Mouse (Mus musculus) kidney, adult 2 months (tissue): ENCODE data around the gene Sec22a. TPM values are rescaled to one million over a fixed set of nuclear protein-coding genes. Genes with fewer than 3 reads are reported as not detected.

Experiments used
- DNase-seq: peaks from one replicate; pipeline ENCODE4 v3.0.0; 2021
- H3K27ac ChIP-seq: fragments of 200-500 bp; 2 replicates; pipeline ENCODE4 v1.5.1; 2012; ENCODE audit warnings: low read depth, low read length, control low read depth, inconsistent platforms; ENCODE audit not compliant: insufficient read depth
- H3K27me3 ChIP-seq: fragments of 200-500 bp; replicated peaks from 2 replicates; pipeline ENCODE4 v1.6.1; 2012; ENCODE audit warnings: mild to moderate bottlenecking, moderate library complexity, low read length, inconsistent platforms; ENCODE audit not compliant: control insufficient read depth, insufficient read depth
- H3K36me3 ChIP-seq: fragments of 200-500 bp; 2 replicates; pipeline ENCODE4 v1.6.1; 2012; ENCODE audit warnings: mild to moderate bottlenecking, moderate library complexity, low read length, inconsistent platforms; ENCODE audit not compliant: control insufficient read depth, insufficient read depth
- H3K4me1 ChIP-seq: fragments of 200-500 bp; 2 replicates; pipeline ENCODE4 v1.6.1; 2011; ENCODE audit warnings: low read length; ENCODE audit not compliant: control insufficient read depth, insufficient read depth
- H3K4me3 ChIP-seq: fragments of 200-500 bp; 2 replicates; pipeline ENCODE4 v1.5.1; 2011; ENCODE audit warnings: mild to moderate bottlenecking, low read depth, low read length, control low read depth; ENCODE audit not compliant: insufficient read depth
- CTCF ChIP-seq: fragments of 200-500 bp; conservative IDR thresholded peaks from 2 replicates; pipeline ENCODE4 v1.5.1; 2011; ENCODE audit warnings: low read depth, mild to moderate bottlenecking, control low read depth, low read length, moderate library complexity, mixed read lengths; ENCODE audit not compliant: insufficient read depth, insufficient read length
- POLR2A ChIP-seq: fragments of 200-500 bp; IDR thresholded peaks from one replicate; pipeline ENCODE4 v1.6.1; 2011; ENCODE audit warnings: low read depth, low read length, control low read depth
- WGBS: fragments of 180-500 bp; shearing (Covaris S2); methylation state at CpG from one replicate; pipeline ENCODE4 v1.1.7; 2018; 5-methylcytosine and 5-hydroxymethylcytosine counted together
- polyA plus RNA-seq: library from polyadenylated mRNA; depleted of rRNA; stranded (reverse); fragments of >200 nt; gene quantifications from 2 replicates; pipeline ENCODE4 v1.2.3, GENCODE M21; 2012; rRNA removed

The Sec22a gene
- polyA plus RNA-seq, 1 experiment, result 26.5 TPM

DNA sequence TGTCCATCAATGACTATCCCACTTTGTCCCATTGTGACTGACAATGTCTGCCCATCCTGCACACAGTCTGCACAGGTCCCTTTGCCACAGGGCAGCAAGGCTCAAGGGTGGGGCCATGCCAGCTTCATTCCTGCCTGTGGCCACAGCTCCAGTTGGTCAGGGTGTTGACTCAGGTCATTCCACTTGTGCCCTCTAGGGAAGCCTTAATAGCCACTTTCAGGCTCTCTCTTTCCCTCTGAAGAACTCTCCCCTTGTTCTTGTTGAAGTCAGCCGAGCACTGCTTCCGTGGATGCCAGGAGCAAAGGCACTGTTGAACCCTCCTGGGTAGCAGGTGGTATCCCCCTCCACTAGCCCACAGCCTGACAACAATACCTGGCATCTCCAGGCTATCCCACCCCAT is 81.3 kb downstream of the Sec22a start:
- no peaks in the 10 kb centered on the region for H3K36me3 ChIP-seq
- DNase-seq, result no peak
- 88% methylated on average over 2 of the region's 2 CpGs for WGBS
- no peaks in the 10 kb centered on the region for H3K27me3 ChIP-seq
- no peak for TF ChIP-seq POLR2A
- no peak for TF ChIP-seq CTCF
- no peaks in the 10 kb centered on the region for H3K4me1 ChIP-seq
- no peak overlapping the region for H3K4me3 ChIP-seq
- H3K27ac ChIP-seq, result no peak overlapping the region

DNA sequence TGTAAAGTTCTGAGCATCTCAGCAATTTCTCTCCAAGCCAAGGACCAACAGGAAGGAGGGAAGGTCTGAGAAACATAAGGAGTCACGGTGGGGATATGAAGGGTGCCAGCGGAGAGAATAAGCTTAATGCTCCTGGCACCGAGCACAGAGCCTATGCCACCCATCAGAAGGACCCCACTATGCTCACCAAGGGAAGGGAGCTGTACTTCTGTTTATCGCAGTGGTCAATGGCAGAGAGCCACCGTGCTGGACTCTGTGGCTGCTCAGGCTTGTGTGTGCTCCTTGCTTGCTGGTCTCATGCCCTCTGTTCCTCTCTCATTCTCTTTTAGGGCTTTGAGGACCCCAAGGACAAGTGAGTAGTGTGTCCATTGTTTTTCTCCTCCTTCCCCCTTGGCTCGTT is 85.6 kb downstream of the Sec22a start:
- DNase-seq, result no peak
- Histone ChIP-seq H3K36me3 (no peaks in the 10 kb centered on the region), H3K27me3 (no peaks in the 10 kb centered on the region), H3K4me3 (no peak overlapping the region), H3K27ac (no peak overlapping the region), H3K4me1 (no peaks in the 10 kb centered on the region)
- 77% methylated on average over 6 of the region's 6 CpGs for WGBS
- no peak for TF ChIP-seq CTCF
- no peak for TF ChIP-seq POLR2A

DNA sequence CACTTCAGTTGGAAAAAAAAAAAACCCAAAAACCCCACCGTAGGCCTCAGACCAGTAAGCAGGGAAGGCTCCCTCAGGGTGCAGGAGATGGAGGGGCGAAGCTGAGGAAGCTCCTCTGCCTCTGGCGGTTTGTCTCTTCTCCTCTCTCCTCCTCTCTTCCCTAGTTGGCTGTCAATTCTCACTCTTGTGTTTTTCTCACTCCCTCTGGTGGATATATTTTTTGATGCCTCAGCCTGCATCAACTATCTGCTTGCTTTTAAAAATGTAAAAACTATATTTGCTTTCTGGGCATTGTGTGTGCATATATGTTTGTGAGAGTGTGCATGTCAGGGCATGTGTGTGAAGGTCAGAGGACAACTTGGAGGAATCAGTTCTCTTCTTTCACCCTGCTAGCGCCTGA is 91.3 kb downstream of the Sec22a start:
- Histone ChIP-seq H3K27ac (no peak overlapping the region), H3K4me1 (no peaks in the 10 kb centered on the region), H3K36me3 (no peaks in the 10 kb centered on the region), H3K27me3 (no peaks in the 10 kb centered on the region), H3K4me3 (no peak overlapping the region)
- DNase-seq, result no peak
- 72% methylated on average over 4 of the region's 4 CpGs for WGBS
- TF ChIP-seq POLR2A (no peak), CTCF (no peak)

DNA sequence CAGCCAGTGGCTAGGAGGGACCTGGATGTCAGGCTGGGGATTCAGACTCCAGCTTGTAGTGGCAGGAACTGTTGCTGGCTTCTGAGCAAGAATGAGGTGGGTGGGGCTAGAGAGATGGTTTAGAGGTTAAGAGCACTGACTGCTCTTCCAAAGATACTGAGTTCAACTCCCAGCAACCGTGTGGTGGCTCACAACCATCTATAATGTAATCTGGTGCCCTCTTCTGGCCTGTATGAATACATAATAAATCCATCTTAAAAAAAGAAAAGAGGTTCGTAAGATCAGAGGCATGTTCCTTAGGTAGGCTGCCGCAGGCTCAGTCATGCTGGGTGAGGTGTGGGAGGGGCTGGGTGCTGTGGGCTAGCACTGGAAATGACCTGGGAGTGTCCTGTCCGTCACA is 92.1 kb downstream of the Sec22a start:
- Histone ChIP-seq H3K36me3 (no peaks in the 10 kb centered on the region), H3K27me3 (no peaks in the 10 kb centered on the region), H3K4me3 (no peak overlapping the region), H3K4me1 (no peaks in the 10 kb centered on the region), H3K27ac (no peak overlapping the region)
- DNase-seq, result no peak
- 43% methylated on average over 4 of the region's 4 CpGs for WGBS
- TF ChIP-seq POLR2A, result no peak
- TF ChIP-seq CTCF, result no peak

DNA sequence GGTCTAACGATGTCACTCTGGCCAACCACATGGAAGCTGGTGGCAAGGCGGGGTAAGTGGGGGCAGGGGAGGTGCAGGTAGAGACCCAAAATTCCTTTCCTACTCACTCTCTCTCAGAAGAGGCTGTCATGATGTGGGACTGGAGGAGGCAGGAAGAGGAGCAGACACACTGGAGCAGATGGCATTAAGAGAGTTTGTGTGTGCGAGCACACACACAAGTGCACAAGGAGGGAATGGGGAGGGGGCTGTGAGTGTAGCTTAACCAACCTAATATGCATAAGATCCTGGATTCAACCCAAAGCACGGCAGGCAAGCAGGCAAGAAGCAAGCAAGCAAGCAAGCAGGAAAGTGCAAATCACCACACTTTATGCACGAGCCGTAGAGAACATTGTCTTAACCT is 92.8 kb downstream of the Sec22a start:
- H3K4me3 ChIP-seq, result no peak overlapping the region
- H3K36me3 ChIP-seq, result no peaks in the 10 kb centered on the region
- H3K4me1 ChIP-seq, result no peaks in the 10 kb centered on the region
- whole genome bisulfite sequencing, result 75% methylated on average over 6 of the region's 6 CpGs
- no peaks in the 10 kb centered on the region for H3K27me3 ChIP-seq
- TF ChIP-seq CTCF (no peak), POLR2A (no peak)
- no peak for DNase-seq
- no peak overlapping the region for H3K27ac ChIP-seq

DNA sequence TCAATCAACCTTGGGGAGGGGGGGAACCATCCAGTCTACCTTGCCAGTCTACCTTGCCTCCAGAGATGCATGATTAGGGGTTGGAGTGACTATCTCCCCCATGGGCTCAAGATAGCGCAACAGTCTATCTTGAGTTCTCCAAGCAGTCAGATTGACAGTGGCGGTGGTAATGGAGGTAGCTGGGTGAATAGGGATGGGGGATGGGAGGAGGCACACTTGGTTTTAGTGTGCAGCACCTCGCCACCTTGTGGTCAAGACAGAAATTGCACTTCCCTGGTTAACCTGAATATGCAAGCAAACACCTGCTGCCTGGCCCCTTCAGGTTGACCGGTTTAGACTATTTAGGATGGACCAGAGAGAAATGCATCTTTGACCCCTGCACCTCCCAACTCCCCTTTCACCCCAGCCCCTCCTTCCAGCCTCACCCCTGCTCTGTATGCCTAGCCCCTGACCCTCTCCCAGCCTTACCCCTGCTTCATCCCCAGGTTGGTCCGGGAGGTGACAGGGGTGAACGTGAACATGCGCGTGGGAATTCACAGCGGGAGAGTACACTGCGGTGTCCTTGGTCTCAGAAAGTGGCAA is 93.3 kb downstream of the Sec22a start:
- no peaks in the 10 kb centered on the region for H3K36me3 ChIP-seq
- peak; percentile 87 for DNase-seq
- no peak overlapping the region for H3K27ac ChIP-seq
- WGBS, result 34% methylated on average over 10 of the region's 10 CpGs
- no peak for TF ChIP-seq POLR2A
- peak; percentile 93 for TF ChIP-seq CTCF
- no peak overlapping the region for H3K4me3 ChIP-seq
- H3K27me3 ChIP-seq, result no peaks in the 10 kb centered on the region
- H3K4me1 ChIP-seq, result no peaks in the 10 kb centered on the region

Other genes with a start within 250 kb of the Sec22a start
- 5.7 and 7.6 TPM in 2 replicates for gene Adcy5, start 209.0 kb downstream of the Sec22a start, polyA plus RNA-seq
- 15.4 and 15.6 TPM in 2 replicates for gene Pdia5, start 127.0 kb upstream of the Sec22a start, polyA plus RNA-seq
- 1.4 and 1.9 TPM in 2 replicates for gene Sema5b, start 177.2 kb upstream of the Sec22a start, polyA plus RNA-seq